Mouse (Mus musculus) layer of hippocampus, adult 6 months (tissue): ENCODE results near the gene Magea2. TPM values are rescaled to one million over a fixed set of nuclear protein-coding genes. Genes with fewer than 3 reads are reported as not detected.

Experiments
- long read RNA-seq, 2 experiments: library from polyadenylated mRNA; unstranded; transcript quantifications; one replicate each; pipeline ENCODE4 v2.0.0; 2019 to 2020
- polyA plus RNA-seq: library from polyadenylated mRNA; unstranded; fragments of <200 nt; fragmentation: Nextera tagmentation; gene quantifications from 2 replicates; pipeline ENCODE4 v1.2.3, GENCODE M21; 2021

Magea2 gene
- not detected in 2 replicates for polyA plus RNA-seq
- long read RNA-seq, experiment 1 = 0 reads
- long read RNA-seq, experiment 2 = 0 reads

DNA sequence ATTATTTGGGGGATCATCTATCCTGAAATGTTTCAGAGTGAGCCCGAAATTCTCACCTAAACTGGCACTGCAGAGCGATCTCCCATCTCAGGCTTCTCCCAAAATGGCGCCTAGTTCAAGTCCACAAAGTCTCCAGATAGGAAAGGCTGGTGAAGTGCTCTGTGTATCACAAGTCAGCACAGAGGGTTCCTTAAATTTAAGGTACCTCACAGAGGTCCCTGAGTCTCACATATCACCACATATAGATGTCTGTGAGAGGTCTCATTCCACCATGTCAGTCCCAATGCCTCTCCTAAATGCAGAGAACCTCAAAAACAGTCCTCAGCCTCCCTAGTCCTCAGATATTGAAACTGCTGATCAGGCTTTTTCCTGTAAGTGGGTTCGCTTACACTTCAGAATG lies at the start of gene Magea2:
Magea2 (minus strand) TSS at position 101 of the 400 bp plus-strand sequence.

DNA sequence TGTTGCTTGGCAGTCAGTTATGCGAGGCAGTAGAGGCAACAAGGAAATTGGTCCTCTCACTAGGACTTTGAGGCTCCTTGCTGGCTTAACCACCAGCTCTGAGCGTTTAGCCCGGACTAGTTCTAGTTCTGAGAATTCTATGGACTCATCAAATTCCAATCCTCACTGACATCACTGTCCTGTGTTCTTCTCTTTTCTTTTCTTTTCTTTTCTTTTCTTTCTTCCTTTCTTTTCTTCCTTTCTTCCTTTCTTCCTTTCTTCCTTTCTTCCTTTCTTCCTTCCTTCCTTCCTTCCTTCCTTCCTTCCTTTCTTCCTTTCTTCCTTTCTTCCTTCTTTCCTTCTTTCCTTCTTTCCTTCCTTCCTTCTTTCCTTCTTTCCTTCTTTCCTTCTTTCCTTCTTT lies 34.8 kb upstream of the Magea2 start, which contains the start of gene Cldn34b2:
Cldn34b2 (minus strand) TSS at position 101 of the 400 bp plus-strand sequence.

DNA sequence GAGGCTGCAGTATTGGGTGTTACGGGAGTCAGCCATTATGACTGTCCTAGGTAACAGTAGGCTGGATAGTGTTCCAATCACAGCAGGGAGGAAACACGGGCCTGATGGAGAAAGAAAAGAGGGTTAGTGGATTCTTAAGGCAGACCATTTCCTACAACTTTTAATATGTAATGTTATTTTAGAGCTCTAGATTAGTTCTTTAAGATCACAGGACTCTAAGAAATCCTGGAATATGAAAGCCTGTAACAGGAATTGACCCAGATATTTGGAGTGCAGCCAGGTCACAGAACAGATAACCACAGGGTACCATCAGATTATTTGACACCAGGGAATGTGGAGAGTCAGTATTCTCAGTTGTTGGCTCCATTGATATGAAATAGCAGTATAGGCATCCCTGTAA lies 3.8 kb downstream of the Magea2 start, which contains the start of gene Magea1:
Magea1 (minus strand) TSS at position 101 of the 400 bp plus-strand sequence.

DNA sequence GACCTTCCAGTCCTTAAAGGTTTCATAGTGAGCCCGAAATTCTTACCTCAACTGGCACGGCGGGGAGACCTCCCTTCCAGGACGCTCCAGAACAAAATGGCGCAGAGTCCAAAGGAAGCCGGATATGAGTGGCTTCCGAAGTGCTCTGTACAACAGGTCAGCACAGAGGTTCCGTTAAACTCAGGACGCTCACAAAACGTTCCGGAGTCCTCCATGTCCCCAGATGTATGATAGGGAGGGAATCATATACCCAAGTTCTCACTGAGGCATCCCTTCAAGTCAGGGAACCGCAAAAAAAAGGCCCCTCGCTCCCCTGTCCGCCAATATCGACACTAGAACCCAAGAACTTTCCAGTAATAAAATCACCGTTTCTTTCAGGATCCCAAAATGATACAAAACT lies 30.4 kb downstream of the Magea2 start, which contains the start of gene Magea5:
Magea5 (minus strand) TSS at position 101 of the 400 bp plus-strand sequence.

DNA sequence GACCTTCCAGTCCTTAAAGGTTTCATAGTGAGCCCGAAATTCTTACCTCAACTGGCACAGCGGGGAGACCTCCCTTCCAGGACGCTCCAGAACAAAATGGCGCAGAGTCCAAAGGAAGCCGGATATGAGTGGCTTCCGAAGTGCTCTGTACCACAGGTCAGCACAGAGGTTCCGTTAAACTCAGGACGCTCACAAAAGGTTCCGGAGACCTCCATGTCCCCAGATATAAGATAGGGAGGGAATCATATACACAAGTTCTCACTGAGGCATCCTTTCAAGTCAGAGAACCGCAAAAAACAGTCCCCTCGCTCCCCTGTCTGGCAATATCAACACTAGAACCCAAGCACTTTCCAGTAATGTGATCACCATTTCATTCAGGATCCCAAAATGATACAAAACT lies 97.7 kb downstream of the Magea2 start, which contains the start of gene Magea8:
Magea8 (minus strand) TSS at position 101 of the 400 bp plus-strand sequence.

Other genes starting within 250 kb of the Magea2 start
- not detected in 2 replicates for gene Cldn34b1, start 203.4 kb downstream of the Magea2 start, polyA plus RNA-seq
- not detected in 2 replicates for gene Magea6, start 157.7 kb downstream of the Magea2 start, polyA plus RNA-seq
- gene Magea3, start 144.2 kb downstream of the Magea2 start, polyA plus RNA-seq = not detected in 2 replicates
- gene Magea8, start 97.8 kb downstream of the Magea2 start, polyA plus RNA-seq = not detected in 2 replicates
- not detected in 2 replicates for gene Magea5, start 30.5 kb downstream of the Magea2 start, polyA plus RNA-seq
- gene Magea1, start 3.9 kb downstream of the Magea2 start, polyA plus RNA-seq = not detected in 2 replicates
- not detected in 2 replicates for gene Cldn34b2, start 34.7 kb upstream of the Magea2 start, polyA plus RNA-seq
- 97.9 and 104 TPM in 2 replicates for gene Sat1, start 122.8 kb upstream of the Magea2 start, polyA plus RNA-seq
- gene Acot9, start 168.8 kb upstream of the Magea2 start, polyA plus RNA-seq = 24.1 and 24.7 TPM in 2 replicates
- 58.3 and 69.5 TPM in 2 replicates for gene Prdx4, start 247.1 kb upstream of the Magea2 start, polyA plus RNA-seq